Mouse (Mus musculus): Measurements from ENCODE around the gene Cenpn. TPM values are rescaled to one million over a fixed set of nuclear protein-coding genes. Genes with fewer than 3 reads are reported as not detected.

Gene Cenpn
- total RNA-seq, 2 experiments from 2014 or later: 7.1 to 10.5 TPM

Other genes with a start within 250 kb of the Cenpn start
- gene Cdyl2, start 188.7 kb upstream of the Cenpn start, total RNA-seq (2021): 1 to 10 TPM; 7.8 to 7.9 TPM
- 10 to 100 TPM; 40.1 to 46.4 TPM for gene Cmc2, start 275 bp upstream of the Cenpn start, total RNA-seq (2021)
- gene Atmin, start 21.7 kb downstream of the Cenpn start, total RNA-seq (2021): 10 to 100 TPM; 16.0 to 19.0 TPM
- 1 to 10 TPM in 1 of 2 experiments, under 1 TPM in 1; 0.99 to 1.2 TPM for gene 1700030J22Rik, start 57.2 kb downstream of the Cenpn start, total RNA-seq (2021)
- gene Gcsh, start 71.8 kb downstream of the Cenpn start, total RNA-seq (2021): 100 to 1,000 TPM; 145 to 162 TPM
- under 1 TPM; 0.36 to 0.94 TPM for gene Pkd1l2, start 160.7 kb downstream of the Cenpn start, total RNA-seq (2021)
- gene Bco1, start 174.1 kb downstream of the Cenpn start, total RNA-seq (2021): 1 to 10 TPM; 1.2 to 2.8 TPM
- 10 to 100 TPM in 1 of 2 experiments, 1 to 10 TPM in 1; 7.7 to 12.1 TPM for gene Gan, start 236.4 kb downstream of the Cenpn start, total RNA-seq (2021)